Mouse (Mus musculus): Measurements from ENCODE around the gene Btbd9.

GRCm38 (mm10) chr17:30582313-30582712 is 6.0 kb upstream of the Btbd9 start:
- TF ChIP-seq USF1 (IDR thresholded peaks at IDR 0.05; ENCODE audit: low read depth, low read length) (no peak), MYC (IDR thresholded peaks at IDR 0.05; ENCODE audit: low read depth, low read length) (peak; percentile 69), CTCF (IDR thresholded peaks at IDR 0.05 in 2 of 3, conservative IDR thresholded peaks at IDR 0.05 in 1 of 3; ENCODE audit: control insufficient read depth in 1 of 3, insufficient read depth in 1 of 3, low read depth in 2 of 3, low read length in 3 of 3, poor library complexity in 1 of 3, severe bottlenecking in 1 of 3) (peak in 2 of 3 experiments; percentile 25 to 50; a peak in 3 of 6 replicates), POLR2A (IDR thresholded peaks at IDR 0.05; ENCODE audit: control insufficient read depth in 1 of 2, insufficient read depth in 1 of 2, low read depth in 1 of 2, low read length in 2 of 2, poor library complexity in 1 of 2) (no peak), EP300 (IDR thresholded peaks at IDR 0.05; ENCODE audit: low read depth in 1 of 2, low read length in 2 of 2) (no peak)

All from MEL (cell line).